Mouse (Mus musculus) stomach, postnatal 0 days (tissue): ENCODE measurements at regions not wholly inside any gene's neighbourhood (a gene's known extent, or its start where the extent isn't known, plus 50 kb on each side); places are given as distances from the start of the nearest gene placed in this dataset.

ENCODE experiments used
- ATAC-seq: fragments of 200-750 bp; cut with Nextera tagmentation; 2 replicates; pipeline ENCODE4 v1.8.0; 2017; ENCODE audit not compliant: low FRiP score, low TSS enrichment
- DNase-seq: peaks from one replicate; pipeline ENCODE4 v3.0.0-alpha.2; 2016; ENCODE audit warnings: low spot score
- H3K27ac ChIP-seq: fragments of 300-500 bp; sonication (generic); replicated peaks from 2 replicates; pipeline ENCODE4 v1.5.1; 2014; ENCODE audit warnings: mild to moderate bottlenecking, control low read depth
- H3K27me3 ChIP-seq: fragments of 300-500 bp; sonication (generic); 2 replicates; pipeline ENCODE4 v1.6.1; 2014; ENCODE audit warnings: low read length; ENCODE audit not compliant: control insufficient read depth, insufficient read depth
- H3K36me3 ChIP-seq: fragments of 300-500 bp; sonication (generic); 2 replicates; pipeline ENCODE4 v1.6.1; 2014; ENCODE audit warnings: low read length, mixed read lengths; ENCODE audit not compliant: control insufficient read depth, insufficient read depth
- H3K4me1 ChIP-seq: fragments of 300-500 bp; sonication (generic); replicated peaks from 2 replicates; pipeline ENCODE4 v1.6.1; 2014; ENCODE audit warnings: antibody characterized with exemption; ENCODE audit not compliant: control insufficient read depth, insufficient read depth
- H3K4me2 ChIP-seq: fragments of 300-500 bp; sonication (generic); replicated peaks from 2 replicates; pipeline ENCODE4 v1.6.1; 2014; ENCODE audit warnings: low read depth, mild to moderate bottlenecking, control low read depth, moderate library complexity
- H3K4me3 ChIP-seq: fragments of 300-500 bp; sonication (generic); 2 replicates; pipeline ENCODE4 v1.5.1; 2014; ENCODE audit warnings: low read depth, low read length, control low read depth
- H3K9ac ChIP-seq: fragments of 300-500 bp; sonication (generic); 2 replicates; pipeline ENCODE4 v1.6.1; 2014; ENCODE audit warnings: mild to moderate bottlenecking, low read length, control low read depth, mixed read lengths
- H3K9me3 ChIP-seq: fragments of 300-500 bp; sonication (generic); 2 replicates; pipeline ENCODE4 v1.6.1; 2016; ENCODE audit warnings: low read length; ENCODE audit not compliant: control insufficient read depth
- CTCF ChIP-seq: IDR thresholded peaks from 2 replicates; pipeline ENCODE4 v1.5.1; 2016; ENCODE audit warnings: antibody characterized with exemption, low read depth, mild to moderate bottlenecking, moderate library complexity
- WGBS: fragments of 180-500 bp; shearing (Covaris S2); extraction: QIAGEN DNeasy Blood & Tissue Kit; methylation state at CpG from one replicate; pipeline ENCODE4 v1.1.7; 2014; 5-methylcytosine and 5-hydroxymethylcytosine counted together

GRCm38 (mm10) chr11:57882736-57883635 lies 50.4 kb upstream of the Hand1 start:
- no peaks in the 10 kb centered on the region for H3K4me1 ChIP-seq
- no peak for TF ChIP-seq CTCF
- no peak for ATAC-seq
- H3K27me3 ChIP-seq, result no peaks in the 10 kb centered on the region
- H3K4me2 ChIP-seq, result no peak overlapping the region
- H3K36me3 ChIP-seq, result no peaks in the 10 kb centered on the region
- 23% methylated on average over 15 of the region's 15 CpGs for WGBS
- no peak overlapping the region for H3K9ac ChIP-seq
- DNase-seq, result no peak
- no peak overlapping the region for H3K27ac ChIP-seq
- no peak overlapping the region for H3K4me3 ChIP-seq
- H3K9me3 ChIP-seq, result no peaks in the 10 kb centered on the region
